Mouse (Mus musculus): ENCODE measurements at regions not wholly inside any gene's neighbourhood (a gene's known extent, or its start where the extent isn't known, plus 50 kb on each side); places are given as distances from the start of the nearest gene placed in this dataset.

DNA sequence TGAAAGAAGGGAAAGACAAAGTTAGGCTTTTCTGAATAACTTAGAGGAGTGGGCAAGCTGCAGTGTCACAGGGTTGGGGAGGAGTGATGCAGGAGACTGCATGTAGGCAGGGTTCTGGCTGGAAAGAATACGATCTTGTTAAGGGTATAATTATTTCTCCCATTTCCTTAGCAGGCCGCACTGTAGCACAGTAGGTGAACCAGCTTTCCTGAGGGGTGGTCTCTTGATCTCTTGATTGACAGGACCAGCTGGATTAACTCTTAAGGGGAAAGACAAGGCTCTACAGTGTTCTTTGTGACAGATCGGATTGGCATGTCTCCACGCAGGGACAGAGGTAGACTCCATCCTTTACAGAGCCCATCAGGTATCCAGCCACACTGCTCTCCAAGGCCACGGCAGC is 54.5 kb upstream of the Meis1 start:
- no peak for DNase-seq

- DNase-seq: peak; percentile 54
Observed at GRCm38 (mm10) chr11:19073887-19074564, 55.2 kb upstream of the Meis1 start.

- DNase-seq: no peak
Observed at GRCm38 (mm10) chr11:19091101-19091857, 72.5 kb upstream of the Meis1 start.

DNA sequence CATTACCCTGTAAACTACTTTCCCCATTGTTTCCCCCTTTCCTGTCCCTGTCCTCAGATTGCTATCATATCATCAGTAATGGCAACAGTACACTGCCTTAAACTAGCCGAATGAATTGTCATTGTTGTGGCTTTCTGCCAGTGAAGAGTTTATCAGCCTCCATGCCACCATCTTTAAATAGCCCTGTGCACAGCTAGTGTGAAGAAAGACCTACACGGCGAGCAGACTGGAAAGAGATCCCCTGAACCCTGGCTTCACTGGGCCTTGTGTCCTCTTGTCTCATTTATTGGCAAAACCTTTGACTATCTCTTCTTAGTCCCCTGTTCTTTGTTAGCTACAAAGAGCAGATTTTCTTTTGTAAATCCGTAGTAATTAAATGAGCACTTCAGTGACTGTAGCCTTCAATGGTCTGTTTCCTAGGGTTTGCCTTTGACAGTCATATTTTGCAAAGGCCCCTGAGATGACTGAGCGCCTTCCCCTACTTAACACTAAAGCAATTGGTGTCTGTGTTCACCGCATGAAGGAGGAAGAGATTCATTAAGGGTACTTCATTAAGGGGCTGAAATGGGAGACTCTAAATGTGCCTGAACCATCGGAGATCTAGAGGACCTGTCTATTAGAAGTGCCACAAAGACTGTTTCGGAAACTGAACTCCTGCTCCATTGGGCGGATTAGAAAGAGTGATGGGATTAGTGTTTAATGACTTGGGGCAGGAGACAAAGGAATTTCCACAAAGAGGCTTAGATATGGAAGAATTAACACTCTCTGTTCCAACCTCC is 74.4 kb upstream of the Meis1 start:
- peak; percentile 77 for DNase-seq

- no peak for DNase-seq
Observed at GRCm38 (mm10) chr11:19093749-19094148, 75.0 kb upstream of the Meis1 start.

GRCm38 (mm10) chr11:19094183-19094582 is 75.4 kb upstream of the Meis1 start:
- DNase-seq: no peak

DNA sequence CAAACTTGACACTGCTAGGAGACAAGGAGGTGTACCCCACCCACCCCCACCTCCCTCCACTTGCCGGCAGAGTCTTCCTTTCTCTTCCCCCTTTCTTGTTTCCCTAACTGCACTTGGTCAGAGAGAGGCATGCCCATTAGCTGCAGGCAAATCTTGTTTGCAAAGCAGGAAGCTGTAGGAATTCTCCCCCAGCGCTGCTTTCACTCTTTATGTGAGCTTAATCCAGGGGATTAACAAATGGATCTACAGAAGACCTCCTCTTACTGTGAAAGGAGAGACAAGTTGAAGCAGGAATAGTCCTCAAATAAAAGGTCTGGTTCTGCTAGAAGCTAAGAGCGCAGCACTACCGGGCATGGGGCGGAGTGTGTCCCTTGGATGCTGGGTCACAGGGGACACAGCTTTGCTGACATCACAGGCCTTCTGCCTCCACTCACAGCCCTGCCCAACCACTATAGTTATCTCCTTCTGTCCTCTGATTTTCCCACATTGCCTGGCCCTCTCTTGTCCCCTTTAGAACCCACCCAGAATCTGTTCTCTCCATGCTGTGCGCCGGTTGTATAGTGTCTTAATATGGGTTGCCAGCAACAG is 84.3 kb upstream of the Meis1 start:
- DNase-seq: peak; percentile 24

DNA sequence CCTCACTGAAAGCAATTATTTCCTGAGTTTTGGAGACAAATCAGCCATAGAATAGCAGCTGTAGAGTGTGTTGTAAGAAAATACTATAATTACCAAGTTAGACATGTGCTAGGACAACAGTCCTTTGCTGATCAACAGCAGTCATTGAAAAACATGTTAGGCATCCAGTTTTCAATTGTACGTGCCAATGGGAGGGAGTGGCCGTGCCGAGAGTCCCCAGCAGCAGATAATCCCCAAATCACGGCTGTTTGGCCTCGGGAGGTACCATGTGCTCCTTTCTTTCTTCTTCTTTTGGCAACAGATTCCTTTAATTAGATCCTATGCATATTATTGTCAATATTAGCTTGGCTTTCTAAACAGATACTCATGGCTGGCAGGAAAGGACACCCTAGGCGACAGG is 88.4 kb upstream of the Meis1 start:
- peak; percentile 39 for DNase-seq

DNA sequence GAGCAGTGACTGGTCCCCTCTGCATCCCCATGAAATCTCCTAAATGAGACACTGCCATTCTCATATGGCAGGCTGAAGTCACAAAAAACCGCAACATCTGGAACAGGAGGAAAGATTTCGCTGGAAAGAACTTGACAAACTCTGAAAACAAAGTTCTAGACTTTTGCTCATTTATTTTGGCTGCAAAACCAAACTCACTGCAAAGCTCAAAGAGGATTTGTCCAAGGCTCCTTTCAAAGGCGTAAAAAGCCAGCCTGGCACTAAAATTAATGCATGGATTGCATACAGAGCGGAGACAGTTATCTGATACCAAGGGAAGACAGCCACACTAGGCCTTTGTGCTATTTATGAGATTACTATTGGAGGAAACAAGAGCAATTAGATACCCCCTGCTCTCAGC is 90.3 kb upstream of the Meis1 start:
- no peak for DNase-seq

DNA sequence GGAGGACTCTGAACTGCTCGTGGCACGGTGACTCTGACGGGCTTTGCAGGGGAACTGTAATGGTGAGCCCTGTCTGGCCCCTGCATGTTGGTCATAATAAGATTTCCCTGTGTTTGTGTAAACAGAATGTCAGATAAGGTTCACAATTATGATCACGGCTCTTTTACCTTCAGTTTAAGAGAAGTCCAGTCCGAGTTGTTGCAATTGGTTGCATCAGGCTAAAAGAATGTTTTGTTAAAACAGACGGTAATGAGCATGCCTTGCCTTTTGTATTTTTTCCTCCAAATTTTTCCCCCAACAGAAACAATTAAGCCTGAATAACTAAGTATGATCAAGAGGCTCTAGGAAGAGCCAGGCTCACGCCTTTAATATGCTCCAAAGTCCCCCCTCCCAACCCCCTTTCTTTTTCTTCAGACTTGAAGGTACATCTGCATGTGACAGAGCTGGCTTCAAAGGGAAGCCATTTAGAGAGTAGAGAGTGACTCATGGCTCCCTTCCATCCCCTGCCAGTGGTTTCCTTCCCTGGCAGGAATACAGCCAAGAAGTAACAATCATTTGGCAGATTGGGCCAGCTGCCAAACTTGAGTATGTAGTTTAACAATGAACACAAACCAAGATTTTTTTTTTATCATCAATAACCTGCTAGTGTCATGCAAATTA is 93.3 kb upstream of the Meis1 start:
- DNase-seq: peak; percentile 24

DNA sequence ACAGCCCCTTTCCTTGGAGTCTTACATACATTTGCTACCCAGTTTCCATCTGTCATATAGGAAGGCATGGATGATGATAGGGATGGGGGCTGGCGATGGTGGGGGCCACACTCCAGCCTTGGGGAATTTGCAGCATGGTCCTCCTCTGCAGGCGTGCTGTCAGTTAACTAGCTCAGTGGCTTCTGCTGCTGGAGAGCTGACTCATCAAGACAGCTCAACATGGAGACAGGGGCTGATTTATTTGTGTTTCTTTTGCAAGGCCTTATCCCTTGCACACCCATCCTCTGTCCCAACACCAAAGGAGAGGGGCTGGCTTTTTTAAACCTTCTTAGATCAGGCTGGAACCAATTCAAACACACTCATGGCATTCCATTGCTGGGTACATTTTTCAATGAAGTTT is 98.3 kb upstream of the Meis1 start:
- no peak for DNase-seq

- peak; percentile 44 for DNase-seq
Observed at GRCm38 (mm10) chr11:19118258-19118657, 99.5 kb upstream of the Meis1 start.

DNA sequence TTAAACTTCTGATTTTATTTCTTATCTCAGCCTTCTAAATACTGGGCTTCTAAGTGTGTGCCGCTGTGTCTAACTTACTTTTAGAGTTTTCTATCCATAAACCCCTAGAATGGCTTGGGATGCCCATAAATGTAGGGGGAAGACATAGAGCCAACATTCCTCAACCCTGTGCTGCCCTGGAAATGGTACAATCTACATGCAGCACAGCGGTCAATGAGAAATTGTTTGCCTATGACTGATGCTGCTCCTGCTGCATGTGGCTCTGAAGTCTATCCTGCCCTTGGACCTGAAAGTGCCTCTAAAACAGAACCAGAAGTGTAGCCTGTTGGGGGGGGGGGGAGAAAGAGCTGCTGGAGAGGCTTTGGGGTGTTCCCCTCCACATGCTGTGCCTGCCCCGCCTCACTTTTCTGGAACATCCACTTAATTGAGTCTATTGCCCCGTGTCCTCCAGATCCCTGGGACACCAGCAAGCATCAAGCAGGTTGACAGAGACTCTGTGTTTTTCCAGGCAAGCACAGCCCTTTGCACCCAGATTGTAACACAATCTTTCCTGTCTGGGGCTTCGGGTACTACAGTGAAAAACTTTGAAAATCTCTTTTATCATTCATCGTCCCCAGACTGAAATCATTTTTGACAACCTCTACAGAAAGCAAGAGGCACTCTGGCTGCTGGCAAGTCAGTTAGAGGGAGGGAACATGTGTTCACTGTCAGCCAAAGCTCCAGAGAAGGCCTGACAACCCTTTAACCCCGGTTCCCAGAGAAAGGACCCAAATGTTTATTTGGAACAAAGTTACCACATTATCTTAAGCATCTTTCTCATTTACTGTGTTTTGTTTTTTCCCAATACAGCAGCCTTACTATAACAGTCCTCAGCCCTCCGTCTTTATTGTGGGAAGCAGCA is 101.4 kb upstream of the Meis1 start:
- DNase-seq: no peak

DNA sequence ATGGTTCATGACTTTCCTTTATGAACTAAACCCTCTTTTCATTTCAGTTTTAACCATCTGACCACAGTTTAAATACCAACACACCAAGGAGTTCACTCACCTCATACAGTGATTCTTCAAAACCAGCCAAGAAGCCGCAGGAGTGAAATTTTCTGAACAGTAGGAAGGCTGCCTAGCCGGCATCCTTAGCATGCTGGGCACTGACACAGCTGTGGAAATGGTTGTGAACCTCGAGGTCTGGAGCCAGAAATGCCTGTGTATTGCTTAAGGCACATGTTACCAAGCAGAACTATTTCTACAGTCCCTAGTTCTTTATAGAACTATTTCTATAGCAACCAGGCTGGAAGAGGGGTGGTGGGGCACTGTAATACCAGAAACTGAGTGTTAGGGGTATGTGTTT is 102.1 kb upstream of the Meis1 start:
- no peak for DNase-seq

GRCm38 (mm10) chr11:19135375-19136050 is 116.7 kb upstream of the Meis1 start:
- no peak for DNase-seq

DNA sequence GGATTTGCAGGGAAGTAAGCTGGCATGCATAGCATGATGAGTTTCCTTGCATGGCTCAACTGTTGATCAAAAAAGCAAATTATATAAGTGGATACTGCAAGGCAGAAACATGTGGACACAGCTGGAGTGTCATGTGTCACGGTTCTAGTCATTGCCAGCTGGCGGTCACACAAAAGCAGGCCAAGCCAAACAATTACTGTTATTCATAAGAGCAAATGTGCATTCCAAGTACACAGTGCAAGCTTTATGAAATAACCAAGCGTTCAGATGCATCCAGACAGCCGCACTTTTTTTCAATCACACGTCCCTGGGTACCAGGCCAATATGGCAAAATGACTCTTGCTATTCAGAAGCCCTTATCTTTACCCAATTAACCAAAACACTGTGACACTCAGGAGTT is 119.6 kb upstream of the Meis1 start:
- peak; percentile 82 for DNase-seq

- no peak for DNase-seq
Observed at GRCm38 (mm10) chr11:19138831-19139230, 120.0 kb upstream of the Meis1 start.

- DNase-seq: no peak
Observed at GRCm38 (mm10) chr11:19143267-19144000, 124.6 kb upstream of the Meis1 start.

- DNase-seq: no peak
Observed at GRCm38 (mm10) chr11:19144506-19144905, 125.7 kb upstream of the Meis1 start.

- DNase-seq: no peak
Observed at GRCm38 (mm10) chr11:19145263-19145662, 126.5 kb upstream of the Meis1 start.

Data from retina, postnatal 1 day (tissue).